Mouse (Mus musculus) monocyte, adult 5-6 weeks (primary cell): ENCODE results near the gene Zc3h15. TPM values are rescaled to one million over a fixed set of nuclear protein-coding genes. Genes with fewer than 3 reads are reported as not detected.
A peak's percentile ranks its signal among the peaks of the same experiment; 100 is the strongest.
"Not testable (repeated sequence)": the region's sequence is repeated elsewhere in the genome, so short reads cannot be mapped to it uniquely, and the experiment has no call there.

Experiments
- ATAC-seq: fragments of 153-309, 156-312 bp; replicated peaks from 2 replicates; pipeline ENCODE4 v1.8.0; 2017; ENCODE audit warnings: mild to moderate bottlenecking; ENCODE audit not compliant: low TSS enrichment, insufficient number of reproducible peaks, severe bottlenecking, poor library complexity, low FRiP score
- total RNA-seq: library from RNA; stranded (forward); fragments of 200-1000, 200-491, 200-594 nt; gene quantifications from 3 replicates; pipeline ENCODE4 v1.2.3, GENCODE M21; 2017

The Zc3h15 gene
- 199 to 259 TPM (median 242 TPM) in 3 replicates for total RNA-seq

GRCm38 (mm10) chr2:83644276-83645252, at the start of gene Zc3h15:
Zc3h15 (plus strand) TSS chr2:83644435.
- ATAC-seq = peak; percentile 94

GRCm38 (mm10) chr2:83620558-83621367, 23.5 kb upstream of the Zc3h15 start:
- no peak for ATAC-seq

GRCm38 (mm10) chr2:83621511-83621910, 22.7 kb upstream of the Zc3h15 start:
- ATAC-seq = no peak

GRCm38 (mm10) chr2:83622792-83623191, 21.4 kb upstream of the Zc3h15 start:
- ATAC-seq = no peak

- ATAC-seq = no peak
These were observed 20.2 kb upstream of the Zc3h15 start for GRCm38 (mm10) chr2:83624045-83624444.

GRCm38 (mm10) chr2:83625226-83626108, 18.8 kb upstream of the Zc3h15 start:
- ATAC-seq = peak; percentile 69

- ATAC-seq = no peak
These were observed 17.4 kb upstream of the Zc3h15 start for GRCm38 (mm10) chr2:83626881-83627280.

- no peak for ATAC-seq
These were observed 16.7 kb upstream of the Zc3h15 start for GRCm38 (mm10) chr2:83627495-83627894.

- no peak for ATAC-seq
These were observed 16.3 kb upstream of the Zc3h15 start for GRCm38 (mm10) chr2:83627932-83628331.

- no peak for ATAC-seq
These were observed 2.2 kb upstream of the Zc3h15 start for GRCm38 (mm10) chr2:83641993-83642392.

- ATAC-seq = no peak
These were observed 4.7 kb downstream of the Zc3h15 start for GRCm38 (mm10) chr2:83648916-83649315.

- no peak for ATAC-seq
These were observed 8.4 kb downstream of the Zc3h15 start for GRCm38 (mm10) chr2:83652606-83653005.

GRCm38 (mm10) chr2:83659279-83659678, 15.0 kb downstream of the Zc3h15 start:
- no peak for ATAC-seq

GRCm38 (mm10) chr2:83660114-83660513, 15.9 kb downstream of the Zc3h15 start:
- ATAC-seq = no peak

- ATAC-seq = no peak
These were observed 17.1 kb downstream of the Zc3h15 start for GRCm38 (mm10) chr2:83661351-83661750.

GRCm38 (mm10) chr2:83665051-83665450, 20.8 kb downstream of the Zc3h15 start:
- ATAC-seq = not testable (repeated sequence)

- no peak for ATAC-seq
These were observed 23.2 kb downstream of the Zc3h15 start for GRCm38 (mm10) chr2:83667430-83667829.

- ATAC-seq = no peak
These were observed 23.8 kb downstream of the Zc3h15 start for GRCm38 (mm10) chr2:83668052-83668451.

GRCm38 (mm10) chr2:83669988-83670387, 25.8 kb downstream of the Zc3h15 start:
- no peak for ATAC-seq
